Mouse (Mus musculus) layer of hippocampus, adult 11-12 months (tissue): ENCODE measurements around the gene Mical3.

Experiments used
- DNase-seq: peaks from one replicate; pipeline ENCODE4 v3.0.0; 2022; ENCODE audit warnings: low spot score

Gene Mical3

GRCm38 (mm10) chr6:121145906-121146305 lies 15.1 kb upstream of the Mical3 start:
- no peak for DNase-seq

DNA sequence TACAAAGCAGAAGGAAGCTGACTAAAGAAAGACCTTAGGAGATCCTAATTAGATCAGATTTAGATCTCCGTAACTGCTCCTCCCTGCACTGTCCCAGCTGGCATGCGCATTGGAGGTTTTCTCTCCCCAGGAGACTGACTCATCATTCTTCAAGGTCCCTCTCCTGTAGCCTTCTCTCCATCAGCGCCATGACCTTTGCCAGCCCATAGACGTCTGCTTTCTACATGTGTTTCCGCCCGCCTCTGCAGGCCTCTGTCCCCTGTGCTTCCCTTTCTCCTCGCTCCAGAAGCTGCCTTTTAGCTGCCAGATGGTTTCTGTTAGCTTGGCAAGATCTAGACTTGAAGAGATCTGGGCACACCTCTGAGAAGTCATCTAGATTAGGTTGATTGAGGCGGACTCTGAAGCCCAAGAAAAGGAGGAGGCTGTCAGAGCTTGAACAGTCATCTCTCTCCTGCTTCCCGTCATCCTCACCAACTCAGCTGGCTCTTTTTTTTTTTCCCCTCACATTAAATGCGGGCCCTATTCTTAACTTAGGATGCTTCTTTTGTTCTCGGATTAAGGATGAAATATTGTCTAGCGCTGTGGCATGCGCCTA lies 14.3 kb upstream of the Mical3 start:
- no peak for DNase-seq

GRCm38 (mm10) chr6:121144066-121144465 lies 13.3 kb upstream of the Mical3 start:
- DNase-seq: no peak

GRCm38 (mm10) chr6:121143439-121143838 lies 12.6 kb upstream of the Mical3 start:
- no peak for DNase-seq

- DNase-seq: no peak
Measured at GRCm38 (mm10) chr6:121142298-121142697, 11.5 kb upstream of the Mical3 start.

DNA sequence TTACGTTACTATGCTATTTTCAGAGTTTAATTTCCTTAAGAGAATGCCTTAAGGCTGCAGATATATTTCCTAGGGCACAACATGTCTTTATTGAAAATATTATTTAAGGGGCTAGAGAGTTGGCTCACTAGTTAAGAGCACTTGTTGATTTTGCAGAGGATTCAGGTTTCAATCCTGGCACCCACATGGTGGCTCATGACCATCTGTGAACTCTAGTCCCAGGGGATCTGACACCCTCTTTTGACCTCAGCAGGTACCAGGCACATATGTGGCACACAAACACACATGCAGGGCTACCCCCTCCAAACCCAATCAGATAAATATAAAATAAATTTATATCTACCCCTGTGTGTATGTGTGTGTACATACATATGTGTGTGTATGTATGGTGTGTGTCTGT lies 8.5 kb upstream of the Mical3 start:
- no peak for DNase-seq

GRCm38 (mm10) chr6:121138338-121139040 lies 7.7 kb upstream of the Mical3 start:
- DNase-seq: no peak

- no peak for DNase-seq
Measured at GRCm38 (mm10) chr6:121137222-121137621, 6.4 kb upstream of the Mical3 start.

- no peak for DNase-seq
Measured at GRCm38 (mm10) chr6:121134884-121135283, 4.1 kb upstream of the Mical3 start.

- no peak for DNase-seq
Measured at GRCm38 (mm10) chr6:121134249-121134648, 3.5 kb upstream of the Mical3 start.

- DNase-seq: peak; percentile 93
Measured at GRCm38 (mm10) chr6:121130039-121130705, 627 bp downstream of the Mical3 start.

DNA sequence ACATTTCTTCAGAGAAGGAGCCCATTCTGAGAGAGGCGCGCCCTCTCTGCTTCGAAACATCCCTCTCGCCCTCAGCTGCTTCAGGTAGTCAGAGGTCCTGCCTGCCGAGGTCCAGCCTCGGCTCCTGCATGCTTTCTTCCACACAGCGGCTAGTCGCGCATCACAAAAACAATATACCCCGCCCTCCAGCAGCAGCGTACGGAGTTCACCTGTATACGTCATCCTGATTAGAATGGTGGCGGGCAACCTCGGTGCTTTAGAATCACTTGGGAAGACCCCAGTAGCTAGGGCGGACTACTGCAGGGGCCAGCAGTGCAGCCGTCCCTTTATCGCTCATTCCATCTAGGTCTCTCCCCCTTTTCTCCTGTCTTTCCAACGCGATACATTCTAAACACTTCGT lies 1.3 kb downstream of the Mical3 start:
- DNase-seq: no peak

- no peak for DNase-seq
Measured at GRCm38 (mm10) chr6:121128736-121129135, 2.1 kb downstream of the Mical3 start.

GRCm38 (mm10) chr6:121127726-121128125 lies 3.1 kb downstream of the Mical3 start:
- DNase-seq: no peak

DNA sequence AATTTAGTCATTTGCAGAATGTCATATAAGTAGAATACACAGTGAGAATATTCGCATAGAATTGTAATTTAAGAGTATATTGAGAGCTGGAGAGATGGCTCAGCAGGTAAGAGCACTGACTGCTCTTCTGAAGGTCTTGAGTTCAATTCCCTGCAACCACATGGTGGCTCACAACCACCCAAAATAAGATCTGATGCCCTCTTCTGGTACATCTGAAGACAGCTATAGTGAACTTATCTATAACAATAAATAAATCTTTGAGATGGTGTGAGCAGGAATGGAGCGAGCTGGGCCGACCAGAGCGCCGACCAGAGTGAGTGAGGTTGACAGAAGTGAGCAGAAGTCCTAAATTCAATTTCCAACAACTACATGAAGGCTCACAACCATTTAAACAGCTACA lies 4.6 kb downstream of the Mical3 start:
- no peak for DNase-seq

DNA sequence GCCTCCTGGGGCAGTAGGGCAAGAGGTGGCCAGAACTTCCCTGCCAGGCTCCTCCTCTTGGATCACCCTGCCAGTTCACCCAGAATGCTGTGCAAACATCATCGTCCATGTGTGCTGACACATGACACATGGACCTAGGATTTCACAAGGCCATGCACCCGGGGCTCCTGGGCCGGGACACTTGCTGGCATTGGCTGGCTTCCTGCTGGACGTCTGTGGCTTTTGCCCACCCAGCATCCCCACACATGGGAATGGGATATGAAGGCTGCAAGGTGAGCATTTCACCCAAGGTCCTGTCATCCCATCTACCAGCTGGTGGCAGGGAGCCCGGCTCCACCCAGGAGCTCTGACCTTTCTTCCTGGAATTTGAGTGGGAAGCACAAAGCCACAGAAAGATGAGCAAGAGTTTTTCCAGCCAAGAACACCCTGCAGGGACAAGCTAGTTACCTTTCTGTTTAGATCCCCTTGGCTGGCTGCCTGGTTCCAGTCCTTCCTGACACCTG lies 8.0 kb downstream of the Mical3 start:
- no peak for DNase-seq

DNA sequence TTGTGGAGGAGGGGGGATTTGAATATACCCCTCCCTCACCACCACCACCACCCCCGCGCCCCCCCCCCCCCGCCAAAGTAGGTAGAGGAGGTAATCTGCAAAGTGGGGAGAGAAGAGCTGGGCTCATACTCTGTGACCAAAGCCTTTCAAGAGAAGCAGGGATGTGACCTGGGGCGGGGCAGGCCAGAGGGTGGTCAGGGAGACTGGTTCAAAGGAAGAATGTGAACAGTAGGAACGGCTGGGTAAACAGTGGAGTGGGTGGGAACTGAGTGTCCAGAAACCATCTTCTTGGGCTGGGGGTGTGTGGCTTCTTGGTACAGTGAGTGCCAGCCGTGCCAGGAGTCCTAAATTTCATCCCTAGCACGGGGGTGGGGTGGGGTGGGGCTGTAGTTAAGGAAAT lies 10.0 kb downstream of the Mical3 start:
- DNase-seq: no peak

DNA sequence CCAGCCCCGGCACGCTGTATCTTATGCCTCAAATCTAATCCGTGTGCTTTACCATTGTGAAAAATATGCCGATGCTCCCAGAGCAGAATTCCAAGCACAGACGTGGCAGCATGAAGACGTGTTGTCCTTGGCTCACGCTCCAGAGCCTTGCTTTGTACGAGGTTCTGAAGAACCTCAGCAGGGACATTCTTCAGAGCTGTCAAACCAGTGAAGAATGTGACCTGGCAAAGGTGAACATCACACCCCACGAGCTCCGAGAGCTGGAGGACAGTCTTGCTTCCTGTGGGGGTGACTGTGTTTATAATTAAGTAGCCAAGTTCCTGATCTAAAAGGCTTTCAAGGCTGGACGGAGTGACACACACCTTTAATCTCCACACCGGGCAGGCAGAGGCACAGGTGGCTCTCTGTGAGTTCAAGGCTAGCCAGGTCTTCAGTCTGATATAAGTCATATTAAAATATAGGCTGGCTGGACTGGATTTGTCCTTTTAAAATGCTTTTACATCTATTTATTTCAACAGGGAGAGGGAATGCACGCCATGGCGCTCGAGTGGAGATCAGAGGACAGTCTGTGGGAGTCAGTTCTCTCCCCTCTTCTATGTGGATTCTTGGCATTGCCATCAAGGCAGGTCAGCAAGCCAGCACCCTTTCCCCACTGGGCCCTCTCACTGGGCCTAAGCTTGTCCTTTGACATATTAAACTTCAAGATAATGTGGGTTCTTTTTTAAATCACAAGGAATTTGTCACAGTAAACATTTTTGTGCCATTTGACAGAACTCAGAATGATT lies 12.6 kb downstream of the Mical3 start:
- DNase-seq: no peak

DNA sequence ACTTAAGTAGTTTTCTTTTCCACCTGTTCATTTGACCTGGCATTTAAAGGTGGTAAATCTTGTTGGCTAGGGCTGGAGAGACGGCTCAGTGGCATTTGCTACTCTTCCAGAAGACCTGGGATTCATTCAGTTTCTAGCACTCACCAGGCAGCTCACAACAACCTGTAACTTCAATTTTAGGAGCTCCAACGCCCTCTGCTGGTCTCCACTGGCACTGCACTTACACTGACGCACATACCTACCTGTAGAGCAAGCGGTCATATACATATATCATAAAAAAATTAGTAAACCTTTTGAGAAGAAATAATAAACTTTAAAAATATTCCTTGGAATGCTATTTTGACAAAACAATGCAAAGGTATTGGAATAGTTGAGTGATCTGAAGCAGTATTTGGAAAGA lies 13.7 kb downstream of the Mical3 start:
- no peak for DNase-seq

- DNase-seq: no peak
Measured at GRCm38 (mm10) chr6:121116434-121116833, 14.4 kb downstream of the Mical3 start.

DNA sequence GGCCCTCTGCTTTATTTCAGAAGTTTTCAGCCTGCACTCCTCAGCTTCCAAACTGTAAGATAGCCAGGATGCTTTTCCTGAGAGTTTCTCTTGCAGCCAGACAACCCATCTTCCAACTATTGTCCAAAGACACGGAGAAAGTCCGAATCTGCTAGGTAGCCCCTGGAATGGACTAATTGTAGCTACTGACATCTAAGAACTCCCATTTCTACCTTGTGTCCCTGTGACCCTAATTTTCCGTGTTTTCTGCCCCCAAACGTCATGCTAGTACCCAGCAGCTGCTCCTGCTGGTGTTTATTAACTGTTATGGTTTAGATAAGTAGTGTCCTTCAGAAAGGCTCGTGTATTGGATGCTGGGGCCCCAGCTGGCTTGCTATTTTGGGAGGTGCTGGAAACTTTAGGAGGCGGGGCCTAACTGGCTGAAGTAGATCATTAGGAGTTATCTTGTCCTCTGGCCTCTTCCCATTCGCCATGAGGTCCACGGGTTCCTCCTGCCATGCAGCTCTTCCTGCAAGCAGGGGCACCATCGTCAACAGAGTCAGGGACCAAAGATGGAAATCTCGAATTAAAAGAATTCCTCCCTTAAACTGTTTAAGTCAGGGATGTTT lies 19.2 kb downstream of the Mical3 start:
- no peak for DNase-seq

GRCm38 (mm10) chr6:121109998-121110603 lies 20.7 kb downstream of the Mical3 start:
- DNase-seq: peak; percentile 93
